Mouse (Mus musculus) cerebellum, postnatal 36 days (tissue): ENCODE data around the gene Ppp1r3c.
A peak's percentile ranks its signal among the peaks of the same experiment; 100 is the strongest.

Source experiments
- DNase-seq, 2 experiments: peaks; one replicate each; pipeline ENCODE4 v3.0.0; 2021 to 2022; ENCODE audit warnings: mixed read lengths in 2 of 2

The Ppp1r3c gene

DNA sequence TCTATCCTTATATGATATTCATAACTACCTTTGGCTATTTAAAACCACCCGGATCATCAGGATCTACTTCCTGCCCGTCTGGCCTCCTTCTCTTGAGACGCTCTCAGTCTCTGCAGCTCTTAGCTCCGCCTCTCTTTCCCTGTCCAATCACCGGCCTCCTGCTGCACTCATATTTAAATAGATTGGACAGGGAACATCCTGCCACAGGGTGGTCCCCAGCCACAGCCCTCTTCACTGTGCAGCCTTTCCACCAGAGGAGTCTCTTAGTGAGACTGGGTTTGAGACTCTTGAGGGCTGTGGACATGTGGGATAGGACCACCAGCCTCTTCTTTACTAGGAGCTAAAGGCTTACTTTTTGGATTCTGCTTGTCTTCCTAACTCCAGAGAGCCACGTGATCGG, 20.2 kb downstream of the Ppp1r3c start:
- no peak for DNase-seq

DNA sequence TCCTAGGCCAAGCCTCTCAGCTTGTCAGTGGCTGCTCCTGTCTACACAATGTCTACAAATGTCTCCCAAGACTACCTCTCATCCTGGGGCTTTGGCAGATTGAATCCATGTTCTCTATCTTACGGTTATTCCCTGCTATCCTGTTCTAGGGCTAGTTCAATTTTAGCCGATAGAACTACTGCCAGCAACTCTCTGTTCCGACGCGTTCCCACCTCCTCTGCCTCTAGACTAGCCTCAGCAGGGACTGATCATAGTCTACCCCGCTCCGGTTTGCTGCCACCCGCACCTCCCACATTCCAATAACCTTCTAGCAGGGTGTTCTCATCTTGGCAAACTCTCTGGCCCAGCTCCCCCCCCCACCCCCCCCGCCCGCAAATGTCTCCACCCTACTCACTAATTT, 20.9 kb downstream of the Ppp1r3c start:
- DNase-seq: no peak

DNA sequence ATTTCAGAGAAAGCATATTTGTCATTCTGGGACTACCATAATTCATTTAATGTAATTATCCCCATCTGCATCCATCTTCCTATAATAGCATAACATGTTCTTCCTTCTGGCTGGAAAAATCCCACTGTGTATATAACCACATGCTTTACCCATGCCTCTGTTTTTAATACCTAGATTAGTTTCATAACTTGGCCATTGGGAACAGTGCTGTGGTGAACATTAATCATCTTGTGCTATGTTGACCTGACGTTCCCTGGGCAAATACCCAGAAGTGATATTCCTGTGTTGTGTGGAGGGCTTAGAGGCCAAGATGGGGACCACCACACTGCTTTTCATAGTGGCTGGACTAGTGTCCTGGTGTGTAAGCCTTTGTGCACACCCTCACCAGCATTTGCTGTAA, 22.0 kb downstream of the Ppp1r3c start:
- no peak for DNase-seq

DNA sequence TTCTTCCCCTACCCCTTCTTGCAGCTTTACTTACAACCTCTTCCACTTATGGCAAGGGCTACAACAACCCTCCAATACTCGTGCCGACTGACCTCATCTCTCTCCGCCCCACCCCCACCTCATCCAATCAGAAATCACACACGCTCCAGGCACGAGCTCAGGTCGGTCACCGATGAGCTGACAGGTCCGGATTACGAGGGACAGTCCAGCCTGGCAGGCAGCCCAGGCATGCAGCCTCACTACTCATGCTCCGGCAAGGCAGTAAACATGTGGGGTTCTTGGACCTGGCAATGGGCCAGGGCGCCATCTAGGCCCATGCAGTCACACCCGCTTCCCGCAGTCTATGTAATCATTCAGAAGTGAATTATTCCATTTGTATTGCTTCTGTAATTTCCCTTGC, 23.4 kb downstream of the Ppp1r3c start:
- peak in 1 of 2 experiments; percentile 24 for DNase-seq

GRCm38 (mm10) chr19:36706195-36706594, 30.3 kb downstream of the Ppp1r3c start:
- no peak for DNase-seq

- no peak for DNase-seq
Observed at GRCm38 (mm10) chr19:36705286-36706146, 30.9 kb downstream of the Ppp1r3c start.

GRCm38 (mm10) chr19:36704763-36705162, 31.7 kb downstream of the Ppp1r3c start:
- no peak for DNase-seq

GRCm38 (mm10) chr19:36701809-36702622, 34.4 kb downstream of the Ppp1r3c start:
- DNase-seq: no peak

- no peak for DNase-seq
Observed at GRCm38 (mm10) chr19:36701366-36701765, 35.1 kb downstream of the Ppp1r3c start.

DNA sequence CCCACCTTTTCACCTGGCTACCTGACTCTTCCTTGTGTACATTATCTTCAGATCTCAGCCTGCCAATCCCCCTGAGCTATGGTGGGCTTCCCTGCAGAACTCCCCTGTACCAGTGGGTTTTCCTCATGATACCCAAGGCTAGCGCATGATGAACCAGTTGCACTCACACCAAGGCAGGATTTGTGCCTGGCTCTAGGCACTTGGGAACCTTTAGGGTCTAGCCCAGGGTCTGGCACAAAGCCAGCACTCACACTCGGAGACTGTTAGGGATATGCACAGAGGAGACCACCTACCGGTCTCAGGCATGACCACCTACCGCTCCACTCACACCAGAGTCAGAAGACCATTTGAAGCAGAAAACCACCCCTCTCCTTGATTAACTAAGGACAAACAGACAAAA, 35.5 kb downstream of the Ppp1r3c start:
- no peak for DNase-seq

GRCm38 (mm10) chr19:36699151-36699550, 37.3 kb downstream of the Ppp1r3c start:
- no peak for DNase-seq

- no peak for DNase-seq
Observed at GRCm38 (mm10) chr19:36698200-36698599, 38.3 kb downstream of the Ppp1r3c start.

- no peak for DNase-seq
Observed at GRCm38 (mm10) chr19:36696601-36697122, 39.8 kb downstream of the Ppp1r3c start.

- no peak for DNase-seq
Observed at GRCm38 (mm10) chr19:36693530-36693929, 42.9 kb downstream of the Ppp1r3c start.

DNA sequence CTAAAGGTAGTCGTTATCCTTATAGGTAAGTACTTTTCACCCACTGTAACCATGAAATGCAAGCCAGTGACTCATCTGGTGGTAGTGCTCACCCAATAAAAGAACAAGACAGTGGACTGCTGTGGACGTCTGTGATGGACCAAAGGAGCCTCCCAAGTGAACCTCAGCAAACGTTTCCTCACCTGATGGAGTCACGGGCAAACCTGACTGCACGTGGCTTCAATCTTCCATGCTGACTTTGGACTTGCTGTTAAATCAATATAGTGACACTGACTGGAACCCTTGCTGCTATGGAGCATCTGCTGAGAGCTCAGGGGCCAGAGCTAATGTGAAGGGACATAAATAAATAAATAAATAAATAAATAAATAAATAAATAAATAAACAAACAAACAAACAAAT, 44.5 kb downstream of the Ppp1r3c start:
- no peak for DNase-seq

GRCm38 (mm10) chr19:36691245-36691644, 45.2 kb downstream of the Ppp1r3c start:
- no peak for DNase-seq

- no peak for DNase-seq
Observed at GRCm38 (mm10) chr19:36689205-36689604, 47.2 kb downstream of the Ppp1r3c start.

GRCm38 (mm10) chr19:36687843-36688637, 48.4 kb downstream of the Ppp1r3c start:
- no peak for DNase-seq

DNA sequence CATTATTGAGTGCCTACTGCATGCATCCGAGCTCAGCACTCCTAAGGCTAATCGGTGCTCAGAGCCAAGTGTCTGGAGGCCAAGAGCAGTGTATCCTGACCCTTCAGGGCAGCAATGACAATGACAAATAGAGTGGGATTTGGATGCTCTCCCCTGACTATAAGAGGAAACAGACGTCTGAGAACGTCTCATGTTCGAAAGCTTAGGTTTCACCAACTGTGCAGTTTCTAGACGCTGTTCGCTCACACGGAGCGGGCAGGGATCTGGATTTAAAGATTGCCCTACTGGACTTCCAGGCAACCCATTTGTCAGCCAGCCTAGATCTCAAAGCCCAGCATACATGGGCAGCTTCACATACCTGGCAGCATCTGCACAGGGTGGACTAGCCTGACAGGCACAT, 49.4 kb downstream of the Ppp1r3c start:
- no peak for DNase-seq

- no peak for DNase-seq
Observed at GRCm38 (mm10) chr19:36686016-36686415, 50.4 kb downstream of the Ppp1r3c start.

DNA sequence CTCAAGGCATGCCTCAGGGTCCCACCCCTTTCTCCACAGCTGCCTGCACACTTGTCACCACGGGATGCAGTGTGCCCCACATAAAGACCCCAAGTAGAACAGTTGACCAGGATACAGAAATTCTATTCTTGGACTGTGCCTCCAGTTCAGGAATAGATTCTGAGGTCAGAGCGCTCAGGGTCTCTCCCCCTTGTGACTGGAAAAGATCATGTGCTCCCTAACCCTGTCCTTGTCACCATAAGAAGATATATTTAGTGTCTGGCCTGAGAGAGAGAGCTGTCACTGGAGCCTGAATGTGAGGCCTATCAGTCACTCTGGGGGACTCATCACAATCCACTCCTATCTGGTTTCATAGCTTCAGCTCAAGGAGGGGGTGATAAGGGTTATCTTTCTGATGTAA, 53.9 kb downstream of the Ppp1r3c start:
- no peak for DNase-seq
